Mouse (Mus musculus): ENCODE results near the gene Lpp.

- no peak for TF ChIP-seq CTCF (IDR thresholded peaks at IDR 0.05; ENCODE audit: insufficient read depth, low read depth, low read length)
- no peak for TF ChIP-seq POLR2A (IDR thresholded peaks at IDR 0.05; ENCODE audit: insufficient read depth, low read depth, low read length)
These were observed 57.8 kb downstream of the Lpp start for GRCm38 (mm10) chr16:24451123-24451522.
